Mouse (Mus musculus) gastrocnemius, adult 2 months (tissue): ENCODE data around the gene Qrich2. TPM values are rescaled to one million over a fixed set of nuclear protein-coding genes. Genes with fewer than 3 reads are reported as not detected.
A peak's percentile ranks its signal among the peaks of the same experiment; 100 is the strongest.

ENCODE experiments used
- DNase-seq: peaks from one replicate; pipeline ENCODE4 v3.0.0; 2022
- H3K27ac ChIP-seq: fragments of 200-600 bp; 2 replicates; pipeline ENCODE4 v1.8.1; 2022; ENCODE audit warnings: mild to moderate bottlenecking
- H3K4me3 ChIP-seq: fragments of 200-600 bp; 2 replicates; pipeline ENCODE4 v1.8.1; 2022; ENCODE audit warnings: mild to moderate bottlenecking, moderate library complexity
- CTCF ChIP-seq: fragments of 200-600 bp; IDR thresholded peaks from 2 replicates; pipeline ENCODE4 v1.8.1; 2022; ENCODE audit warnings: antibody characterized with exemption, mild to moderate bottlenecking, moderate library complexity
- intact Hi-C: fragments of 180-260 bp; cut with DNase I; formaldehyde crosslinking; loops from one replicate; pipeline ENCODE4 v1.15.1; 2025
- total RNA-seq, 2 experiments: library from RNA; stranded (reverse); gene quantifications; 2 replicates each; pipeline ENCODE4 v1.2.3; 2021

Gene Qrich2
- total RNA-seq, 2 experiments from 2014 or later: 0.06 TPM; not detected in 1

DNA sequence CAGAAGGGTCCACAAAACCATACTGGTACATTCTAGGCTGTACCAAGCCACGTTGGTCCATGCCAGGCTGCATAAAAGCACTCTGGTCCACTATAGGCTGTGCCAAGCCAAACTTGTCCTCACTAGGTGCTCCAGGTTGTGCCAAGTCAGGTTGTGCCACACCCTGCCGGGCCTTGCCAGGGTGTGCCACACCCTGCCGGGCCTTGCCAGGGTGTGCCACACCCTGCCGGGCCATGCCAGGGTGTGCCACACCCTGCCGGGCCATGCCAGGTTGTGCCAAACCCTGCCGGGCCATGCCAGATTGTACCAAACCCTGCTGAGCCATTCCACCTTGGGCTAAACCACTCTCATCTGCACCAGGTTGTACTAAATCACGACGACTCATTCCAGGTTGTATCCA is 9.8 kb downstream of the Qrich2 start:
- no peak overlapping the region for H3K27ac ChIP-seq
- intact Hi-C loops: no loop called here
- no peak overlapping the region for H3K4me3 ChIP-seq
- DNase-seq: no peak
- no peak for TF ChIP-seq CTCF

DNA sequence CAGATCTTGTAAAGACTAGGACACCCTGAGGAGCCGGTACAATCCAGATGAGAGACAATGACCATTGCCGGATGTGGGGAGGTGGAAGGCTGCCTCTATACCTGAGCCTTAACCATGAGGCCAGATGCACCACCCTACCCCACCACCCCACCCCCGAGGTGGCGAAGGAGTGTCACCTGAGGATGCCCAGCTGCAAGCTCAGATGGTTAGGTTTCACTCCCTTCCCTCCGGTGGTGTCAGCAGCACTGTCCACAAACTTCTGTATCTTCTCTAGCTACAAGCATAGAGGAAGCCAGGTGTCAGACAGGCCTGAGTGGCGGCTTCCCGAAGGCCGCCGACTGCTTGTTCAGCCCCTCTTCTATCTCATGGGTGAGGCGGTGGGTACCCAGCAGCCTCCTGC is 12.2 kb downstream of the Qrich2 start:
- no peak for TF ChIP-seq CTCF
- intact Hi-C loops: no loop called here
- DNase-seq: no peak
- Histone ChIP-seq H3K27ac (no peak overlapping the region), H3K4me3 (no peak overlapping the region)

DNA sequence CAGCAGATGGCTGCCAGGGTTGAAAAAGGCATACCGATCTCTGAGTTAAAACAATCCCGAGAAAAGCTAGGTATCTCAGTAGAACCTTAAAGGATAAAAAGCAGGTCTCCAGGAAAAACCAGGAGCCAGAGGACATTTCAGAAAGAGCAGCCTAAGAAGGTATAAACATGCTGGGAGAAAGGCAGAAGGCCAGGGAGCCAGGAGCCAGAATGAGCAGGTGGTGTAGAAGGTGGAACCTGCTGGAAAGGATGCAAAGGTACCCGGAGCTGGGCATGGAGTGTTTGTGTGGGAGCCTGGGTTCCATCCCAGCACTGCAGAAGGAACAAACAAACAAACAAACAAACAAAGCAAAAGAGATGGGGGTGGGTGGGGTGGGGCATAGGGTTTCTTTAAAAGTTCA is 16.7 kb downstream of the Qrich2 start:
- TF ChIP-seq CTCF: no peak
- no peak overlapping the region for H3K27ac ChIP-seq
- H3K4me3 ChIP-seq: no peak overlapping the region
- DNase-seq: no peak
- intact Hi-C loops: loop anchor here (5.0 kb wide), 1 partner anchor 222 kb away; no protein-coding TSS in a partner anchor

DNA sequence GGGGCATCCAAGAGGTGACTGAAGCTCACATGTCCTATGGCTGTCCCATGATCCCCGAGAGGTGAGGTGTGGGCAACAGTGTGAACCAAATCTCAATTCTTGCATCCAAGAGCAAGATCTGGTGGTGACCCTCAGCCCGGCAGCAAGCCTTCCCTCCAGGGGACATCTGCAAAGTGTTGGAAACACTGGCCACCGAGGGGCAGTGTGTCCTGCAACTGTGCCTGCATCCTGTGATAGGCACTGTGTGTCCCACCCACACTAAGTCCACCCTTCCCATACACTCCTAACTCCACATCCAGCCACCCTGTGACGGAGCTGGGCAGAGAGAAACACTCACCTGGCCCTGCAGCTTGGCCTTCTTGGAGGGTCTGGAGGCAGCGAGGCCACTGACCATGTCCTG is 18.2 kb downstream of the Qrich2 start:
- intact Hi-C loops: loop anchor here (5.0 kb wide), 1 partner anchor 221 kb away; no protein-coding TSS in a partner anchor

DNA sequence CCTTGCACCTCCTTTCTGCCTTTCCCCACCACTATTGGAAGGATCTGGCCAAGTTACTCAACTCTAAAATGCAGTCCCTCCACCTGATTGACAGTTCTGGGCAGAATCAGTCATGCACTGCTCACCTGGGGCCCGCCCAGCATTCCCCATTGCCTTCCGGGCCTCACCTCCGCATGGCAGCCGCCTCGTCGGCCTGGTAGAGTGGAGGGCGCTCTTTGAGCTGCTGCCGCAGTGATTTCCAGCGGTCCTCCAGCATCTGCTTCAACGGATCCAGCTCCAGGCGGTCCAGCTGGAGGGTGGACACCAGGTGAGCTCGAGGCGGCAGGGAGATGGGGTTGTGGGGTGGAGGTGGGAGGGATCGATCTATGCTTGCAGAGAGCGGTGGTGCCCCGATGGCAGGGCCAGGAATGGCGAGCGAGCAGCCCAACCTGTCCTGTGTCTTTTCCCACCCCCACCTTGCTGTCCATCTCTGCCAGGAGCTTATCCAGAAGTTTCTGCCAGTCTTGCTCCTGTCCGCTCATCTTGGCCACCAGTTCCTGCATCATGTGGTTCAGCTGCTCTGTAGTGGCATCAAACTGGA is 19.6 kb downstream of the Qrich2 start:
- peak; percentile 13 for DNase-seq
- TF ChIP-seq CTCF: no peak

More for the DNA sequence above, 18.2 kb downstream of the Qrich2 start:
- DNase-seq: no peak
- no peak for TF ChIP-seq CTCF
- Histone ChIP-seq H3K27ac (no peak overlapping the region), H3K4me3 (no peak overlapping the region)

DNA sequence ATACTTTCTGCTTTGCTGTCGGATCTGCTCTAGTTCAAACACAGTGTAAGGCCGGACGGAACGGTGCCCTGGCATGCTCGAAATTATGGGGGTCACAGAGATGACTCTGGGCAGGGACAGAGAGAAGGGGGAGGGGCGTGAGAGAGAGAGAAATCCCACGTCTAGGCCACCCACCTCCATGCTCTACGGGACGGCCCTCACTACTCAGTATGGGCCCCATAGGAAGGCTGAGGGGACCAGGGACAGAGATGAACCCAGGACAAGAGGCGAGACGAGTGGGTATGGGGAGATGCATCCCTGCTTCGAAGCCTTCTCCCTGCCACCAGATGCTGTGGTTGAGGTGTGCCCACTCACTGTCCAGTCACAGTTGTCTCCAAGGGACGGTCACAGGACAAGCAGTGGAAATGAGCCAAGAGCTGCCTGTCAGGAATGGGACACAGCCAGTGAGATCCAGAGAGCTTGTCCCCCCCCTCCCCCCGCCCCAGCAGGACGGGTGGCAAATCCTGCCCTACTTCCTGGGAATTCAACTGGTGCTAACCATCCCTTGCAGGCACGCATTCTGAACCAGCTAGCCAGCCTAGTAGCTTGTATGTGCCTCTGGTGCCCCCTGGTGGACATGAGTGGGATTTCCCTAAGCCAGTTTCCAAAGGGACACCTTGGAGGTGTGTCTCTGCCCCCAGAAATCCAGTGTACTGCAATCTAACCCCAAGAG is 20.3 kb downstream of the Qrich2 start:
- Histone ChIP-seq H3K27ac (no peak overlapping the region), H3K4me3 (no peak overlapping the region)
- TF ChIP-seq CTCF: peak; percentile 94
- DNase-seq: peak; percentile 94
- intact Hi-C loops: loop anchor here (1.0 to 5.0 kb wide), 2 partner anchors 126 to 218 kb away; no protein-coding TSS in a partner anchor

More for the DNA sequence above, 19.6 kb downstream of the Qrich2 start:
- intact Hi-C loops: loop anchor here (1.0 to 5.0 kb wide), 2 partner anchors 127 to 219 kb away; no protein-coding TSS in a partner anchor
- Histone ChIP-seq H3K4me3 (no peak overlapping the region), H3K27ac (no peak overlapping the region)

DNA sequence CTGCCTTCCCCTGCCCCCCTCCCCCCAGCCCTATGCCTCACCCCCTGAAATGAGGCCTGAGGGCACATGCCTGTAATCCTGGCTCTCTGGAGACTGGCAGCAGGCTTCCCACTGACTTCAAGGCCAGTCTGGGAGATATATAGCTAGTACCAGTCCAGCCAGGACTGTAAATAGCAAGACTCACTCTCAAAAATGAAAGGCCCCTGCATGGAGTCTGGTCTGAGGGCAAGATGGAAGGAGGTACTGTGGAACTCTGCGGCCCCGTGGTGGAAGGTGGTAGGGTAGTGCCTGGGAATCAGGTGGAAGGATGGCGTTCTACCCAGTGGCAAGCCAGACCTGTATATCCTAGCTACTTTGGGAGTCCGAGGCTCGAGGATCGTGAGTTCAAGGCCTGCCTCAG is 22.1 kb downstream of the Qrich2 start:
- Histone ChIP-seq H3K4me3 (no peak overlapping the region), H3K27ac (no peak overlapping the region)
- intact Hi-C loops: no loop called here
- no peak for DNase-seq
- no peak for TF ChIP-seq CTCF

DNA sequence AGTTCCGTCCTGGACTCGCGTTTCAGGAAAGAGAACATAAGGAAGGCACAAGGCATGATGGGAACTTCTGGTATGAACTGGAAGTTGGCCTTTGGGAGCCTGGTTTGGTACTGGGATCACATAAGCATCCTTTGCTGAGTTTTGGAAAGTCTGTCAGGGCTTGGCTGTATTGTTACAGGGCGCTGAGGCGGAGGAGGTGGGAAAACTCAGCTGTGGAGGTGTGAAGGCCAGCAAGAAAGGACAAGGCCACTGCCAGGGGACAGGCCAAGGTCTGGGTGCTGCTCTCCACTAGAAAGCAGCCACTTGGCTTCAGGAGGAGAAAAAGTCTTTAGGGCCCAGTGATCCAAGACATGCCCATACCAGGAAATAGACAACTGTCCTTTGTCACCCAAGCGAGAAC is 22.7 kb downstream of the Qrich2 start:
- Histone ChIP-seq H3K4me3 (no peak overlapping the region), H3K27ac (peak overlapping the region; percentile 57; the same call in 1 of the 2 replicates)
- peak; percentile 17 for DNase-seq
- TF ChIP-seq CTCF: no peak
- intact Hi-C loops: no loop called here

DNA sequence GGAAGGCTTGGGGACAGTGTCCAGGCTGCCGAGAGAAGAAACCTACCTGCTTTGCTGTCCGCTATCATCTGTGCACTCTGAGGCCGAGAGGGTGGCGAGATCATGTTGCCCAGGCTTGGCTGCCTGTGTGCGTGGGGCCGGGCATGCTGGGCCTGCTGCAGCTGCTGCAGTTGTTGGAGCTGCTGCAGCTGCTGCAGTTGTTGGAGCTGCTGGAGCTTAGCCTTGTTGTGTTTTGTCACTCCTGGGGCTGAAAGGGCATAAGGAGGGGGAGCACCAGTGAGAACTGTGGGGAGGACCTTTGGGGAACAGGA is 23.2 kb downstream of the Qrich2 start:
- no peak for TF ChIP-seq CTCF
- DNase-seq: peak; percentile 57
- H3K27ac ChIP-seq: peak overlapping the region; percentile 57
- H3K4me3 ChIP-seq: no peak overlapping the region
- intact Hi-C loops: no loop called here

DNA sequence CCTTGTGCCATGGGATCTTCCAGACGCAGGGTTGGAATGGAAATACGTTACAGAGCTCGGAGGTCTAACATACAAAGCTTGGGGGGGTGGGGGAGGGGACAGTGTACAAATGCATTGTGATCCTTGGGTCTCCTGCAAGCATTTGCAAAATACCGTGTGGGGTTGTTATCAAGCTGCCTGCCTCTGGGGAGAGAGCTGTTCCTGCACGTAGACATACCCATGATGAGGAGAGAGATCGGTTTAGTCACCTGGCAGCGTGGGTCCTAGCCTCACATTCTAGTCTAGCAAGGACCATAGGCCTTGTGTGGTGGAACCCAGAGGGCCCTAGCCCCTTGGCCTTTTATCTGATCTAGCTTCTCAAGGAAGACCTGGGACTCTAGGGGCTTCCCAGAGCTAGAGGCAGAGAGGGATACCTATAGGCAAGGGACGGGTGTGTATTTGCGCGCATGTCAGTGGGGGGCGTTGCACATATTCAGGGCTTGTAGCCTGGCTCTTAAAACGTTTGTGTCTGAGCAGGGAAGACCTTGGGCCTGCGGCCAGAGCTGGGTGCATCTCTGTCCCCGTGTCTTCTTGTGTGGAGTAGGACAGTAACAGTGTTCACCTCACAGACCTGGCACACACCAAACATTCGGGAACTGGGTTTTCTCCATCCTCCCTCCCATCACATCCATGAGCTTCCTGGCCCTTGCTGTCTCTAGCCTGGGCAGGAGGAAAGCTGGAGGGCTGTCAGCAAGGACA is 23.7 kb downstream of the Qrich2 start:
- no peak for TF ChIP-seq CTCF
- intact Hi-C loops: no loop called here

DNA sequence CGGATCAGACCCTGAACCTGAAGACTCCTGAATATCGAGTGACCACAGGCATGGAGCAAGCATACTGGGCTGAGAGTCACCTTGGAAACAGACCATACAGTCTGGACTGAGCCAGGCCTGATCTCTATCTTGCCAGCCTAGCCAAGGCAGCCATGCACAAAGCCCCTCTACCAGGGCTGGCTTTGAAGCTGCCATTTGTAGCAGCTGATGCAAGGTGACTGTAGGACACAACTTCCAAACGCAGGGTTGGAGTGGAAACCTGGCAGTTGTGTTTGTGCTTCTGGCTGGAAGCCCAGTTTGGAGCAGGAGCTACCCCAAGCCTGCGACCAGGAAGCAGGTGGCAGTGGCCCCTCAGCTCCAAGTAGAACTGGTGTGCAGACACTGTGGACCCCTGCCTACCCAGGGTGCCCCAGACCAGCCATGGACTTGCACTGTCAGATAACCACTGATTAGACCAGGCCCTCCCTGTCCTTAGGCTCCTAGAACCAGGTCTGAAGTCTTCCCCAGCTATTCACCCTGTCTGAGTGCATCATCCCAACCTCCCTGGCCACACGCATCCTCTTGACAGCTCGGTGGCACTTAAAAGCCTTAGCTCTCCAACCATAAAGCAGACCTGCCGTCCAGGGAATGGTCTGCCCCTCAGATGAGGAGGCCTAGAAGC is 25.5 kb downstream of the Qrich2 start:
- Histone ChIP-seq H3K4me3 (no peak overlapping the region), H3K27ac (peak overlapping the region; percentile 65)
- DNase-seq: peak; percentile 70
- intact Hi-C loops: no loop called here
- TF ChIP-seq CTCF: no peak

More for the DNA sequence above, 23.7 kb downstream of the Qrich2 start:
- Histone ChIP-seq H3K27ac (peak overlapping the region; percentile 57), H3K4me3 (no peak overlapping the region)
- DNase-seq: no peak
